ENCODE assay signal across 13 mouse cellular contexts in the genomic region with DNA sequence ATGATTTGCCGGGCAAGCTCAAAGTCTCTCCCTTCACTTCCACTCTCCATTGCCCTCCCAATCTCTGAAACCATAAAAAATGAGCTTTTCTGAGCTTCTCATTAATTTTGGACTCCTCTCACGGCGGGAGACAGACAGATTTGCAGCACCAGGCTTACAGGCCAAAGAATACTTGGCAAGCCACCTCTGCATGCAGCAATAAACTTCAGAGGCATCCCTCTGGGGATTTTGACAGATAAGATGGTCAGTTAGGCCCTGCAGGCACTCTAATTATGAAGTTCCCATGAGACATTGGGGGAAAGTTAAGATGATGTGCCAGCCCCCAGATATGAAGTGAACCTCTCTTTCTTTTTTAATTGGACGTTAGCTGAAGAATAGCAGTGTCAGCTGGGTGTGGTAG.
DNase-seq lines count a peak whose midpoint lies in the region; ATAC-seq and TF ChIP-seq lines count a peak whose summit lies in the region.
"Had no signal": no experiment of that assay in that cellular context is flagged by ENCODE, and none has a peak within 500 bp of the region (broad histone marks: within the 10 kb centered on the region; RNA-seq: fewer than 3 reads in every experiment).

No protein-coding gene starts in this region.

- no peak overlapping the region for H3K4me2 ChIP-seq in hindbrain, postnatal 0 days (ENCODE audit: low read depth, low read length)
- H3K4me2 ChIP-seq: embryonic facial prominence, embryonic 12.5 days; heart, embryonic 11.5 days; liver, embryonic 11.5 days had no signal

- no peaks in the 10 kb centered on the region for H3K36me3 ChIP-seq in hindbrain, postnatal 0 days (ENCODE audit: insufficient read depth, low read length)
- no peaks in the 10 kb centered on the region for H3K36me3 ChIP-seq in hindbrain, embryonic 10.5 days
- H3K36me3 ChIP-seq: embryonic facial prominence, embryonic 12.5 days had no signal

- no peak for ATAC-seq in hindbrain, postnatal 0 days

- H3K9ac ChIP-seq in hindbrain, postnatal 0 days (replicated peaks; ENCODE audit: low read length): no peak overlapping the region
- H3K9ac ChIP-seq: embryonic facial prominence, embryonic 12.5 days had no signal

- no peaks in the 10 kb centered on the region for H3K4me1 ChIP-seq in hindbrain, postnatal 0 days (ENCODE audit: insufficient read depth, low read length)
- peaks cover 12% of the 10 kb centered on the region for H3K4me1 ChIP-seq in hindbrain, embryonic 10.5 days (replicated peaks)
- H3K4me1 ChIP-seq: embryonic facial prominence, embryonic 12.5 days had no signal

- peak; percentile 74 for DNase-seq in hindbrain, postnatal 0 days (ENCODE audit: low spot score)
- DNase-seq in hindbrain, embryonic 10.5 days (ENCODE audit: low spot score): no peak
- DNase-seq in MN1 (ENCODE audit: low spot score) (peak; percentile 71), NIH3T3 (ENCODE audit: low read depth) (peak; percentile 32)
- DNase-seq in kidney, postnatal 10 days: peak; percentile 26
- no peak for DNase-seq in gastrocnemius, postnatal 14 days
- no peak for DNase-seq in right cerebral cortex, adult 18-20 months
- DNase-seq: layer of hippocampus, postnatal 36 days; lung, postnatal 4 days; thymus, postnatal 4 days had no signal

- no peaks in the 10 kb centered on the region for H3K9me3 ChIP-seq in hindbrain, postnatal 0 days (ENCODE audit: low read length)
- H3K9me3 ChIP-seq in hindbrain, embryonic 10.5 days: no peaks in the 10 kb centered on the region
- H3K9me3 ChIP-seq: embryonic facial prominence, embryonic 12.5 days had no signal

- H3K27me3 ChIP-seq in hindbrain, postnatal 0 days (ENCODE audit: insufficient read depth, low read length): no peaks in the 10 kb centered on the region
- H3K27me3 ChIP-seq in hindbrain, embryonic 10.5 days (ENCODE audit: insufficient read depth, poor library complexity, severe bottlenecking): no peaks in the 10 kb centered on the region
- H3K27me3 ChIP-seq: embryonic facial prominence, embryonic 12.5 days had no signal

- H3K4me3 ChIP-seq in hindbrain, postnatal 0 days (ENCODE audit: low read length): no peak overlapping the region
- no peak overlapping the region for H3K4me3 ChIP-seq in hindbrain, embryonic 10.5 days
- H3K4me3 ChIP-seq: embryonic facial prominence, embryonic 12.5 days had no signal

- WGBS in hindbrain, postnatal 0 days: 32% methylated on average over 4 of the region's 4 CpGs
- 83% methylated on average over 4 of the region's 4 CpGs for WGBS in hindbrain, embryonic 10.5 days

- peak overlapping the region; percentile 17; the same call in 1 of the 2 replicates for H3K27ac ChIP-seq in hindbrain, postnatal 0 days
- no peak overlapping the region for H3K27ac ChIP-seq in hindbrain, embryonic 10.5 days
- H3K27ac ChIP-seq: embryonic facial prominence, embryonic 12.5 days had no signal

- intact Hi-C loops in gastrocnemius, postnatal 14 days (cut with DNase I; ENCODE audit: low total_unique reads): no loop called here

- no peak for TF ChIP-seq CTCF in hindbrain, postnatal 0 days (IDR thresholded peaks at IDR 0.05; ENCODE audit: low read depth)

Comparison
In these comparisons a context has a peak if more than half of its experiments do, and no peak if none do; other contexts are left out.
1. DNase-seq: peak in hindbrain, postnatal 0 days (single experiment), MN1 (single experiment), NIH3T3 (single experiment) and kidney, postnatal 10 days (single experiment); none in hindbrain, embryonic 10.5 days (single experiment), gastrocnemius, postnatal 14 days (single experiment) and right cerebral cortex, adult 18-20 months (single experiment).